ENCODE assay signal across 9 mouse cellular contexts in genomic region chr17:67912640-67913039, GRCm38 (mm10).
DNase-seq lines count a peak whose midpoint lies in the region; ATAC-seq and TF ChIP-seq lines count a peak whose summit lies in the region.
"Had no signal": no experiment of that assay in that cellular context is flagged by ENCODE, and none has a peak within 500 bp of the region (broad histone marks: within the 10 kb centered on the region; RNA-seq: fewer than 3 reads in every experiment).

No protein-coding gene starts in this region.

- H3K9ac ChIP-seq in neural tube, embryonic 15.5 days (replicated peaks), result no peak overlapping the region
- H3K9ac ChIP-seq in forebrain, postnatal 0 days, result no peak overlapping the region
- no peak overlapping the region for H3K9ac ChIP-seq in intestine, embryonic 14.5 days (ENCODE audit: low read length)
- H3K9ac ChIP-seq: liver, embryonic 13.5 days had no signal

- H3K4me3 ChIP-seq in neural tube, embryonic 15.5 days (replicated peaks), result no peak overlapping the region
- H3K4me3 ChIP-seq in forebrain, postnatal 0 days (ENCODE audit: low read depth, low read length), result no peak overlapping the region
- no peak overlapping the region for H3K4me3 ChIP-seq in intestine, embryonic 14.5 days (ENCODE audit: low read depth, low read length)
- no peak overlapping the region for H3K4me3 ChIP-seq in lung, adult 2 months (replicated peaks; ENCODE audit: extremely low read depth, low read depth, low read length)
- H3K4me3 ChIP-seq: liver, embryonic 13.5 days had no signal

- no peaks in the 10 kb centered on the region for H3K9me3 ChIP-seq in neural tube, embryonic 15.5 days (replicated peaks)
- H3K9me3 ChIP-seq in forebrain, postnatal 0 days (ENCODE audit: low read length), result no peaks in the 10 kb centered on the region
- H3K9me3 ChIP-seq in intestine, embryonic 14.5 days (ENCODE audit: control insufficient read depth, low read length), result no peaks in the 10 kb centered on the region
- H3K9me3 ChIP-seq: liver, embryonic 13.5 days had no signal

- no peak for TF ChIP-seq POLR2A in brain, embryonic 14.5 days (IDR thresholded peaks at IDR 0.05; ENCODE audit: borderline replicate concordance, extremely low read depth, insufficient read depth, insufficient read length, poor library complexity, severe bottlenecking)
- no peak for TF ChIP-seq POLR2A in lung, adult 2 months (IDR thresholded peaks at IDR 0.05; ENCODE audit: borderline replicate concordance, extremely low read depth, low read depth, low read length)

- no peaks in the 10 kb centered on the region for H3K4me1 ChIP-seq in neural tube, embryonic 15.5 days
- H3K4me1 ChIP-seq in forebrain, postnatal 0 days (ENCODE audit: insufficient read depth), result no peaks in the 10 kb centered on the region
- H3K4me1 ChIP-seq in intestine, embryonic 14.5 days (replicated peaks; ENCODE audit: control insufficient read depth, insufficient read depth, low read length), result 0 out of 2 replicates have a peak, but pooled peaks cover 3% of the 10 kb centered on the region
- H3K4me1 ChIP-seq in lung, adult 2 months (ENCODE audit: control insufficient read depth, insufficient read depth, low read length), result no peaks in the 10 kb centered on the region
- H3K4me1 ChIP-seq: liver, embryonic 13.5 days had no signal

- no peak overlapping the region for H3K4me2 ChIP-seq in neural tube, embryonic 15.5 days
- no peak overlapping the region for H3K4me2 ChIP-seq in forebrain, postnatal 0 days (ENCODE audit: low read depth)
- H3K4me2 ChIP-seq in intestine, embryonic 14.5 days (ENCODE audit: low read length), result no peak overlapping the region
- H3K4me2 ChIP-seq: liver, embryonic 13.5 days had no signal

- no peaks in the 10 kb centered on the region for H3K27me3 ChIP-seq in neural tube, embryonic 15.5 days (replicated peaks)
- H3K27me3 ChIP-seq in forebrain, postnatal 0 days (ENCODE audit: insufficient read depth, low read length), result no peaks in the 10 kb centered on the region
- H3K27me3 ChIP-seq in intestine, embryonic 14.5 days (replicated peaks; ENCODE audit: control insufficient read depth, insufficient read depth, low read length), result no peaks in the 10 kb centered on the region
- H3K27me3 ChIP-seq: liver, embryonic 13.5 days had no signal

- H3K36me3 ChIP-seq in neural tube, embryonic 15.5 days, result no peaks in the 10 kb centered on the region
- no peaks in the 10 kb centered on the region for H3K36me3 ChIP-seq in forebrain, postnatal 0 days (ENCODE audit: insufficient read depth)
- H3K36me3 ChIP-seq in intestine, embryonic 14.5 days (ENCODE audit: control insufficient read depth, insufficient read depth, low read length), result no peaks in the 10 kb centered on the region
- H3K36me3 ChIP-seq: liver, embryonic 13.5 days had no signal

- DNase-seq in neural tube, embryonic 10.5 days (ENCODE audit: extremely low spot score, low spot score), result peak; percentile 61
- peak; percentile 67 for DNase-seq in brain, embryonic 14.5 days (ENCODE audit: low read depth)
- DNase-seq in forebrain, postnatal 0 days, result peak; percentile 63
- peak; percentile 70 for DNase-seq in intestine, embryonic 14.5 days (ENCODE audit: low spot score)
- peak; percentile 32 for DNase-seq in lung, adult 2 months
- DNase-seq in retina, postnatal 1 day, result peak; percentile 51
- no peak for DNase-seq in MN1 (ENCODE audit: low spot score)
- DNase-seq: liver, embryonic 13.5 days had no signal

- H3K27ac ChIP-seq in neural tube, embryonic 15.5 days (replicated peaks), result no peak overlapping the region
- H3K27ac ChIP-seq in forebrain, postnatal 0 days (ENCODE audit: low read depth, low read length), result no peak overlapping the region
- no peak overlapping the region for H3K27ac ChIP-seq in intestine, embryonic 14.5 days (ENCODE audit: low read depth)
- H3K27ac ChIP-seq: liver, embryonic 13.5 days had no signal

- 64% methylated on average over 12 of the region's 12 CpGs for WGBS in neural tube, embryonic 15.5 days
- 59% methylated on average over 12 of the region's 12 CpGs for whole genome bisulfite sequencing in forebrain, postnatal 0 days
- 51% methylated on average over 12 of the region's 12 CpGs for WGBS in intestine, embryonic 14.5 days
- 52% methylated on average over 12 of the region's 12 CpGs for WGBS in lung, adult 2 months

- TF ChIP-seq CTCF in brain, embryonic 14.5 days (IDR thresholded peaks at IDR 0.05; ENCODE audit: borderline replicate concordance, extremely low read depth, insufficient read depth, insufficient read length), result peak; percentile 66
- peak; percentile 76 for TF ChIP-seq CTCF in forebrain, postnatal 0 days (IDR thresholded peaks at IDR 0.05; ENCODE audit: low read depth)
- peak; percentile 81 for TF ChIP-seq CTCF in lung, adult 2 months (IDR thresholded peaks at IDR 0.05; ENCODE audit: insufficient read depth, low read length)

- no peak for ATAC-seq in neural tube, embryonic 15.5 days (ENCODE audit: low FRiP score)
- ATAC-seq in forebrain, postnatal 0 days, result peak; percentile 59; the same call in 1 of the 2 replicates
- ATAC-seq in intestine, embryonic 14.5 days (replicated peaks; ENCODE audit: low FRiP score, low TSS enrichment, low read depth), result no peak
